Comparison of ENCODE assay signal across 8 mouse cellular contexts in genomic region chr4:126057207-126058133, GRCm38 (mm10). TPM values are rescaled to one million over a fixed set of nuclear protein-coding genes. Genes with fewer than 3 reads are reported as not detected.
DNase-seq lines count a peak whose midpoint lies in the region; ATAC-seq and TF ChIP-seq lines count a peak whose summit lies in the region.

No protein-coding gene starts in this region.

- 0 out of 2 replicates have a peak, but pooled peaks cover 21% of the 10 kb centered on the region for H3K36me3 ChIP-seq in kidney, postnatal 0 days (ENCODE audit: insufficient read depth, low read length)
- peaks cover 26% of the 10 kb centered on the region for H3K36me3 ChIP-seq in midbrain, postnatal 0 days (ENCODE audit: insufficient read depth, low read length)

- peak overlapping the region; percentile 62 for H3K4me3 ChIP-seq in kidney, postnatal 0 days (replicated peaks; ENCODE audit: low read depth, low read length)
- H3K4me3 ChIP-seq in cortical plate, adult 2 months (ENCODE audit: insufficient read depth, low read length): peak overlapping the region; percentile 79
- peak overlapping the region; percentile 70 for H3K4me3 ChIP-seq in midbrain, postnatal 0 days (ENCODE audit: low read depth, low read length)

- H3K9ac ChIP-seq in kidney, postnatal 0 days (ENCODE audit: low read depth, low read length): peak overlapping the region; percentile 57
- no peak overlapping the region for H3K9ac ChIP-seq in midbrain, postnatal 0 days (replicated peaks; ENCODE audit: low read length, poor library complexity, severe bottlenecking)

- no peak for TF ChIP-seq CTCF in kidney, postnatal 0 days (IDR thresholded peaks at IDR 0.05; ENCODE audit: low read depth)
- no peak for TF ChIP-seq CTCF in cortical plate, adult 2 months (IDR thresholded peaks at IDR 0.05; ENCODE audit: extremely low read depth, insufficient read depth, low read length)
- no peak for TF ChIP-seq CTCF in midbrain, postnatal 0 days (IDR thresholded peaks at IDR 0.05)

- 0 out of 2 replicates have a peak, but pooled peaks have one; percentile 5 for ATAC-seq in kidney, postnatal 0 days (replicated peaks; ENCODE audit: low FRiP score, low read depth)
- ATAC-seq in midbrain, postnatal 0 days (ENCODE audit: low FRiP score): no peak

- DNase-seq in kidney, postnatal 0 days (ENCODE audit: low spot score): peak; percentile 36
- DNase-seq in kidney, adult 9 months: no peak
- DNase-seq in induced T-regulatory cell, adult 2 months (ENCODE audit: low read depth): peak; percentile 43
- DNase-seq in midbrain, postnatal 0 days (ENCODE audit: low spot score): no peak
- DNase-seq in adrenal gland, adult 8-10 months: no peak
- no peak for DNase-seq in ovary, adult 18-20 months (ENCODE audit: low spot score)
- no peak for DNase-seq in layer of hippocampus, adult 9-11 months

- TF ChIP-seq POLR2A in cortical plate, adult 2 months (IDR thresholded peaks at IDR 0.05; ENCODE audit: extremely low read depth, insufficient read depth, low read length): no peak

- H3K4me2 ChIP-seq in kidney, postnatal 0 days (ENCODE audit: low read length): peak overlapping the region; percentile 87
- H3K4me2 ChIP-seq in midbrain, postnatal 0 days (ENCODE audit: low read depth, low read length, poor library complexity, severe bottlenecking): peak overlapping the region; percentile 85

- H3K4me1 ChIP-seq in kidney, postnatal 0 days (replicated peaks; ENCODE audit: insufficient read depth, low read length): peaks cover 6% of the 10 kb centered on the region; the same call in 1 of the 2 replicates
- H3K4me1 ChIP-seq in cortical plate, adult 2 months (ENCODE audit: control insufficient read depth, insufficient read depth, low read length): peaks cover 4% of the 10 kb centered on the region; the same call in 1 of the 2 replicates
- 0 out of 2 replicates have a peak, but pooled peaks cover 2% of the 10 kb centered on the region for H3K4me1 ChIP-seq in midbrain, postnatal 0 days (ENCODE audit: insufficient read depth, low read length)

- H3K27ac ChIP-seq in kidney, postnatal 0 days: no peak overlapping the region
- H3K27ac ChIP-seq in cortical plate, adult 2 months (ENCODE audit: insufficient read depth, low read length): no peak overlapping the region
- H3K27ac ChIP-seq in midbrain, postnatal 0 days (ENCODE audit: low read depth, low read length): no peak overlapping the region

- WGBS in kidney, postnatal 0 days: 14% methylated on average over 19 of the region's 19 CpGs
- 16% methylated on average over 19 of the region's 19 CpGs for WGBS in midbrain, postnatal 0 days

- no peaks in the 10 kb centered on the region for H3K27me3 ChIP-seq in kidney, postnatal 0 days (ENCODE audit: insufficient read depth, low read length)
- no peaks in the 10 kb centered on the region for H3K27me3 ChIP-seq in midbrain, postnatal 0 days (ENCODE audit: insufficient read depth, low read length)

- H3K9me3 ChIP-seq in kidney, postnatal 0 days (replicated peaks; ENCODE audit: low read length): no peaks in the 10 kb centered on the region
- no peaks in the 10 kb centered on the region for H3K9me3 ChIP-seq in midbrain, postnatal 0 days (ENCODE audit: low read length)

RNA-seq across cellular contexts. Expression of gene Oscp1, which starts 0.9 kb away (rescaled TPM):
- 13.6 and 16.2 TPM in 2 replicates for polyA plus RNA-seq in kidney, postnatal 0 days (2015; fragmentation: Nextera tagmentation; extraction: Ambion mirVana)
- 20.3 and 21.4 TPM in 2 replicates for polyA plus RNA-seq in cortical plate, adult 2 months (2012; rRNA removed)
- total RNA-seq in midbrain, postnatal 0 days (2014; rRNA removed): 19.1 and 34.3 TPM in 2 replicates
- 47.7 and 50.2 TPM in 2 replicates for polyA plus RNA-seq in midbrain, postnatal 0 days (2015; fragmentation: Nextera tagmentation; extraction: Ambion mirVana)
- total RNA-seq in adrenal gland, adult 8-10 months (2022): 10 to 100 TPM in 2 of 4 experiments, 1 to 10 TPM in 2; 7.5 to 20.9 (median 14.9) TPM

RNA-seq across cellular contexts. Expression of gene Mrps15, which starts 10.7 kb away (rescaled TPM):
- 131 and 134 TPM in 2 replicates for polyA plus RNA-seq in kidney, postnatal 0 days (2015; fragmentation: Nextera tagmentation; extraction: Ambion mirVana)
- polyA plus RNA-seq in cortical plate, adult 2 months (2012; rRNA removed): 65.7 and 73.3 TPM in 2 replicates
- 53.8 and 73.2 TPM in 2 replicates for total RNA-seq in midbrain, postnatal 0 days (2014; rRNA removed)
- polyA plus RNA-seq in midbrain, postnatal 0 days (2015; fragmentation: Nextera tagmentation; extraction: Ambion mirVana): 137 and 151 TPM in 2 replicates
- total RNA-seq in adrenal gland, adult 8-10 months (2022): 10 to 100 TPM; 64.2 to 74.4 (median 69.4) TPM

RNA-seq across cellular contexts. Expression of gene Csf3r, which starts 33.1 kb away (rescaled TPM):
- polyA plus RNA-seq in kidney, postnatal 0 days (2015; fragmentation: Nextera tagmentation; extraction: Ambion mirVana): 0.82 and 1.2 TPM in 2 replicates
- polyA plus RNA-seq in cortical plate, adult 2 months (2012; rRNA removed): 6.6 and 6.8 TPM in 2 replicates
- 0.24 and 2.2 TPM in 2 replicates for total RNA-seq in midbrain, postnatal 0 days (2014; rRNA removed)
- 0.34 and 0.60 TPM in 2 replicates for polyA plus RNA-seq in midbrain, postnatal 0 days (2015; fragmentation: Nextera tagmentation; extraction: Ambion mirVana)
- total RNA-seq in adrenal gland, adult 8-10 months (2022): 1 to 10 TPM; 1.3 to 3.6 (median 2.8) TPM

RNA-seq across cellular contexts. Expression of gene Lsm10, which starts 39.0 kb away (rescaled TPM):
- 58.5 and 59.0 TPM in 2 replicates for polyA plus RNA-seq in kidney, postnatal 0 days (2015; fragmentation: Nextera tagmentation; extraction: Ambion mirVana)
- 25.5 TPM in 2 replicates for polyA plus RNA-seq in cortical plate, adult 2 months (2012; rRNA removed)
- total RNA-seq in midbrain, postnatal 0 days (2014; rRNA removed): 27.0 and 28.6 TPM in 2 replicates
- 47.7 and 49.3 TPM in 2 replicates for polyA plus RNA-seq in midbrain, postnatal 0 days (2015; fragmentation: Nextera tagmentation; extraction: Ambion mirVana)
- total RNA-seq in adrenal gland, adult 8-10 months (2022): 10 to 100 TPM; 22.3 to 33.2 (median 30.7) TPM

RNA-seq across cellular contexts. Expression of gene Stk40, which starts 46.3 kb away (rescaled TPM):
- polyA plus RNA-seq in kidney, postnatal 0 days (2015; fragmentation: Nextera tagmentation; extraction: Ambion mirVana): 27.1 and 28.7 TPM in 2 replicates
- polyA plus RNA-seq in cortical plate, adult 2 months (2012; rRNA removed): 15.9 and 17.5 TPM in 2 replicates
- total RNA-seq in midbrain, postnatal 0 days (2014; rRNA removed): 18.0 and 21.2 TPM in 2 replicates
- 16.9 and 17.4 TPM in 2 replicates for polyA plus RNA-seq in midbrain, postnatal 0 days (2015; fragmentation: Nextera tagmentation; extraction: Ambion mirVana)
- 10 to 100 TPM; 33.9 to 38.7 (median 37.6) TPM for total RNA-seq in adrenal gland, adult 8-10 months (2022)

Comparison
In these comparisons a context has a peak if more than half of its experiments do, and no peak if none do; other contexts are left out.
1. DNase-seq: peak in kidney, postnatal 0 days (single experiment) and induced T-regulatory cell, adult 2 months (single experiment); none in kidney, adult 9 months (single experiment), midbrain, postnatal 0 days (single experiment), adrenal gland, adult 8-10 months (single experiment), ovary, adult 18-20 months (single experiment) and layer of hippocampus, adult 9-11 months (single experiment).
2. Peak in every context shown above with its lines, with median percentiles within 50 percentile points of each other: H3K4me3 ChIP-seq.